Mouse (Mus musculus) hindbrain, embryonic 12.5 days (tissue): Measurements from ENCODE around the gene Gm11027. TPM values are rescaled to one million over a fixed set of nuclear protein-coding genes. Genes with fewer than 3 reads are reported as not detected.
"Not testable (repeated sequence)": the region's sequence is repeated elsewhere in the genome, so short reads cannot be mapped to it uniquely, and the experiment has no call there.

Experiments used
- ATAC-seq: fragments of 200-750 bp; cut with Nextera tagmentation; 2 replicates; pipeline ENCODE4 v1.8.0; 2017; ENCODE audit warnings: moderate TSS enrichment; ENCODE audit not compliant: low FRiP score
- H3K27ac ChIP-seq: fragments of 300-500 bp; sonication (generic); 2 replicates; pipeline ENCODE4 v1.5.1; 2016; ENCODE audit warnings: mild to moderate bottlenecking
- H3K27me3 ChIP-seq: fragments of 300-500 bp; sonication (generic); 2 replicates; pipeline ENCODE4 v1.6.1; 2016; ENCODE audit warnings: mild to moderate bottlenecking
- H3K36me3 ChIP-seq: fragments of 300-500 bp; sonication (generic); 2 replicates; pipeline ENCODE4 v1.6.1; 2016; ENCODE audit warnings: mild to moderate bottlenecking
- H3K4me1 ChIP-seq: fragments of 300-500 bp; sonication (generic); 2 replicates; pipeline ENCODE4 v1.6.1; 2016
- H3K4me2 ChIP-seq: fragments of 300-500 bp; sonication (generic); replicated peaks from 2 replicates; pipeline ENCODE4 v1.6.1; 2016; ENCODE audit warnings: mild to moderate bottlenecking
- H3K4me3 ChIP-seq: fragments of 300-500 bp; sonication (generic); 2 replicates; pipeline ENCODE4 v1.5.1; 2016; ENCODE audit warnings: mild to moderate bottlenecking
- H3K9ac ChIP-seq: fragments of 300-500 bp; sonication (generic); 2 replicates; pipeline ENCODE4 v1.6.1; 2016; ENCODE audit warnings: mild to moderate bottlenecking, moderate library complexity
- H3K9me3 ChIP-seq: fragments of 300-500 bp; sonication (generic); replicated peaks from 2 replicates; pipeline ENCODE4 v1.6.1; 2016; ENCODE audit warnings: mild to moderate bottlenecking
- WGBS: fragments of 180-500 bp; shearing (Covaris S2); methylation state at CpG from one replicate; pipeline ENCODE4 v1.1.7; 2016; 5-methylcytosine and 5-hydroxymethylcytosine counted together
- polyA plus RNA-seq: library from polyadenylated mRNA; unstranded; fragments of >200 nt; fragmentation: Nextera tagmentation; extraction: Ambion mirVana; gene quantifications from 2 replicates; pipeline ENCODE4 v1.2.1, GENCODE M21; 2016

Gm11027 gene
- not detected in 2 replicates for polyA plus RNA-seq

- 81% methylated on average over 2 of the region's 2 CpGs for WGBS
- H3K4me3 ChIP-seq, H3K4me2 ChIP-seq, H3K9ac ChIP-seq, ATAC-seq, H3K27ac ChIP-seq, H3K36me3 ChIP-seq, H3K27me3 ChIP-seq, H3K4me1 ChIP-seq, H3K9me3 ChIP-seq: not testable (repeated sequence)
These were observed at the start of gene Gm11027 for GRCm38 (mm10) chr12:116275086-116275485. Gene Gm11027 (plus strand): TSS chr12:116275386.

GRCm38 (mm10) chr12:116226289-116227057 is 48.7 kb upstream of the Gm11027 start:
- Histone ChIP-seq H3K36me3 (peaks cover 28% of the 10 kb centered on the region), H3K27ac (no peak overlapping the region), H3K9me3 (no peaks in the 10 kb centered on the region), H3K27me3 (no peaks in the 10 kb centered on the region), H3K9ac (no peak overlapping the region), H3K4me2 (no peak overlapping the region), H3K4me1 (no peaks in the 10 kb centered on the region), H3K4me3 (no peak overlapping the region)
- 91% methylated on average over 10 of the region's 10 CpGs for WGBS
- no peak for ATAC-seq

- WGBS = 79% methylated on average over 3 of the region's 3 CpGs
- no peak for ATAC-seq
- H3K9me3 ChIP-seq = no peaks in the 10 kb centered on the region
These were observed 45.7 kb upstream of the Gm11027 start for GRCm38 (mm10) chr12:116229451-116229850.

GRCm38 (mm10) chr12:116231612-116232011 is 43.6 kb upstream of the Gm11027 start:
- H3K9ac ChIP-seq = no peak overlapping the region
- no peak for ATAC-seq
- H3K27ac ChIP-seq = no peak overlapping the region
- H3K4me2 ChIP-seq = no peak overlapping the region
- H3K36me3 ChIP-seq = 0 out of 2 replicates have a peak, but pooled peaks cover 7% of the 10 kb centered on the region
- no peaks in the 10 kb centered on the region for H3K9me3 ChIP-seq
- no peaks in the 10 kb centered on the region for H3K27me3 ChIP-seq
- no peaks in the 10 kb centered on the region for H3K4me1 ChIP-seq
- no peak overlapping the region for H3K4me3 ChIP-seq
- WGBS = 77% methylated on average over 12 of the region's 12 CpGs

More at GRCm38 (mm10) chr12:116229451-116229850, 45.7 kb upstream of the Gm11027 start:
- Histone ChIP-seq H3K4me2 (no peak overlapping the region), H3K36me3 (peaks cover 19% of the 10 kb centered on the region), H3K9ac (no peak overlapping the region), H3K27ac (no peak overlapping the region), H3K4me1 (no peaks in the 10 kb centered on the region), H3K4me3 (no peak overlapping the region), H3K27me3 (no peaks in the 10 kb centered on the region)

- WGBS = 86% methylated on average over 1 of the region's 1 CpGs
These were observed 43.1 kb upstream of the Gm11027 start for GRCm38 (mm10) chr12:116232061-116232460.

GRCm38 (mm10) chr12:116235356-116235755 is 39.8 kb upstream of the Gm11027 start:
- no peak for ATAC-seq
- WGBS = 87% methylated on average over 4 of the region's 4 CpGs

More at GRCm38 (mm10) chr12:116232061-116232460, 43.1 kb upstream of the Gm11027 start:
- Histone ChIP-seq H3K27me3 (no peaks in the 10 kb centered on the region), H3K4me2 (no peak overlapping the region), H3K9ac (no peak overlapping the region), H3K4me1 (no peaks in the 10 kb centered on the region), H3K27ac (no peak overlapping the region), H3K4me3 (no peak overlapping the region), H3K36me3 (0 out of 2 replicates have a peak, but pooled peaks cover 4% of the 10 kb centered on the region), H3K9me3 (no peaks in the 10 kb centered on the region)
- ATAC-seq = no peak

GRCm38 (mm10) chr12:116236658-116237057 is 38.5 kb upstream of the Gm11027 start:
- Histone ChIP-seq H3K9ac (no peak overlapping the region), H3K27ac (no peak overlapping the region), H3K4me3 (no peak overlapping the region), H3K4me1 (no peaks in the 10 kb centered on the region), H3K9me3 (no peaks in the 10 kb centered on the region), H3K27me3 (no peaks in the 10 kb centered on the region), H3K36me3 (peaks cover 10% of the 10 kb centered on the region), H3K4me2 (no peak overlapping the region)
- no peak for ATAC-seq
- WGBS = 84% methylated on average over 3 of the region's 3 CpGs

More at GRCm38 (mm10) chr12:116235356-116235755, 39.8 kb upstream of the Gm11027 start:
- no peaks in the 10 kb centered on the region for H3K9me3 ChIP-seq
- no peaks in the 10 kb centered on the region for H3K4me1 ChIP-seq
- no peaks in the 10 kb centered on the region for H3K27me3 ChIP-seq
- H3K9ac ChIP-seq = no peak overlapping the region
- no peak overlapping the region for H3K4me2 ChIP-seq
- H3K4me3 ChIP-seq = no peak overlapping the region
- no peak overlapping the region for H3K27ac ChIP-seq
- peaks cover 2% of the 10 kb centered on the region for H3K36me3 ChIP-seq

- Histone ChIP-seq H3K4me2 (no peak overlapping the region), H3K9ac (no peak overlapping the region), H3K4me3 (no peak overlapping the region), H3K36me3 (peaks cover 10% of the 10 kb centered on the region), H3K9me3 (no peaks in the 10 kb centered on the region), H3K4me1 (no peaks in the 10 kb centered on the region), H3K27ac (no peak overlapping the region), H3K27me3 (no peaks in the 10 kb centered on the region)
- no peak for ATAC-seq
These were observed 36.8 kb upstream of the Gm11027 start for GRCm38 (mm10) chr12:116238370-116238769.

GRCm38 (mm10) chr12:116238803-116239202 is 36.4 kb upstream of the Gm11027 start:
- ATAC-seq = no peak
- Histone ChIP-seq H3K27ac (no peak overlapping the region), H3K9ac (no peak overlapping the region), H3K9me3 (no peaks in the 10 kb centered on the region), H3K4me3 (no peak overlapping the region), H3K27me3 (no peaks in the 10 kb centered on the region), H3K36me3 (peaks cover 12% of the 10 kb centered on the region), H3K4me1 (no peaks in the 10 kb centered on the region), H3K4me2 (no peak overlapping the region)
- 78% methylated on average over 3 of the region's 3 CpGs for WGBS

- Histone ChIP-seq H3K27ac (no peak overlapping the region), H3K36me3 (peaks cover 44% of the 10 kb centered on the region), H3K9me3 (no peaks in the 10 kb centered on the region), H3K4me3 (no peak overlapping the region), H3K4me1 (no peaks in the 10 kb centered on the region), H3K27me3 (no peaks in the 10 kb centered on the region), H3K4me2 (no peak overlapping the region), H3K9ac (no peak overlapping the region)
- 85% methylated on average over 1 of the region's 1 CpGs for WGBS
- no peak for ATAC-seq
These were observed 30.6 kb upstream of the Gm11027 start for GRCm38 (mm10) chr12:116244601-116245000.

GRCm38 (mm10) chr12:116254652-116255051 is 20.5 kb upstream of the Gm11027 start:
- H3K9ac ChIP-seq = no peak overlapping the region
- H3K4me3 ChIP-seq = no peak overlapping the region
- WGBS = 80% methylated on average over 8 of the region's 8 CpGs

GRCm38 (mm10) chr12:116255636-116256035 is 19.6 kb upstream of the Gm11027 start:
- Histone ChIP-seq H3K9me3 (no peaks in the 10 kb centered on the region), H3K9ac (no peak overlapping the region)
- 91% methylated on average over 11 of the region's 11 CpGs for WGBS

More at GRCm38 (mm10) chr12:116254652-116255051, 20.5 kb upstream of the Gm11027 start:
- Histone ChIP-seq H3K27ac (no peak overlapping the region), H3K4me2 (no peak overlapping the region), H3K36me3 (peaks cover 23% of the 10 kb centered on the region; the same call in 1 of the 2 replicates), H3K9me3 (no peaks in the 10 kb centered on the region), H3K27me3 (no peaks in the 10 kb centered on the region), H3K4me1 (no peaks in the 10 kb centered on the region)
- ATAC-seq = no peak

GRCm38 (mm10) chr12:116258321-116258720 is 16.9 kb upstream of the Gm11027 start:
- Histone ChIP-seq H3K4me1 (0 out of 2 replicates have a peak, but pooled peaks cover 2% of the 10 kb centered on the region), H3K27me3 (no peaks in the 10 kb centered on the region), H3K9ac (no peak overlapping the region), H3K9me3 (no peaks in the 10 kb centered on the region), H3K4me2 (no peak overlapping the region), H3K36me3 (peaks cover 16% of the 10 kb centered on the region; the same call in 1 of the 2 replicates), H3K27ac (no peak overlapping the region), H3K4me3 (no peak overlapping the region)
- 90% methylated on average over 2 of the region's 2 CpGs for WGBS
- ATAC-seq = no peak

More at GRCm38 (mm10) chr12:116255636-116256035, 19.6 kb upstream of the Gm11027 start:
- H3K27ac ChIP-seq = no peak overlapping the region
- no peaks in the 10 kb centered on the region for H3K4me1 ChIP-seq
- no peak overlapping the region for H3K4me3 ChIP-seq
- ATAC-seq = no peak
- peaks cover 23% of the 10 kb centered on the region; the same call in 1 of the 2 replicates for H3K36me3 ChIP-seq
- no peak overlapping the region for H3K4me2 ChIP-seq
- no peaks in the 10 kb centered on the region for H3K27me3 ChIP-seq
